Mouse (Mus musculus): ENCODE measurements around the gene Myh1. TPM values are rescaled to one million over a fixed set of nuclear protein-coding genes. Genes with fewer than 3 reads are reported as not detected.

The Myh1 gene
- polyA plus RNA-seq, 1 experiment, result not detected

- Histone ChIP-seq H3K4me1 (ENCODE audit: control insufficient read depth, insufficient read depth, insufficient read length, low read length) (no peaks in the 10 kb centered on the region), H3K27ac (ENCODE audit: insufficient read depth, low read depth, low read length) (no peak overlapping the region), H3K27me3 (ENCODE audit: control insufficient read depth, insufficient read depth, low read length) (no peaks in the 10 kb centered on the region), H3K4me3 (ENCODE audit: low read depth, low read length) (no peak overlapping the region), H3K36me3 (ENCODE audit: control insufficient read depth, insufficient read depth, low read length) (no peaks in the 10 kb centered on the region)
- TF ChIP-seq POLR2A (IDR thresholded peaks at IDR 0.05; ENCODE audit: low read depth, low read length), result no peak
- WGBS, result 87% methylated on average over 2 of the region's 2 CpGs
Observed at GRCm38 (mm10) chr11:67190814-67191213, 9.0 kb upstream of the Myh1 start.

- no peaks in the 10 kb centered on the region for H3K36me3 ChIP-seq (ENCODE audit: control insufficient read depth, insufficient read depth, low read length)
- H3K4me3 ChIP-seq (ENCODE audit: low read depth, low read length), result no peak overlapping the region
- H3K27ac ChIP-seq (ENCODE audit: insufficient read depth, low read depth, low read length), result no peak overlapping the region
- H3K27me3 ChIP-seq (ENCODE audit: control insufficient read depth, insufficient read depth, low read length), result no peaks in the 10 kb centered on the region
- TF ChIP-seq CTCF (IDR thresholded peaks at IDR 0.05; ENCODE audit: extremely low read depth, insufficient read length, insufficient replicate concordance, low read depth, low read length), result no peak
- TF ChIP-seq POLR2A (IDR thresholded peaks at IDR 0.05; ENCODE audit: low read depth, low read length), result no peak
- H3K4me1 ChIP-seq (ENCODE audit: control insufficient read depth, insufficient read depth, insufficient read length, low read length), result no peaks in the 10 kb centered on the region
- WGBS, result 85% methylated on average over 14 of the region's 14 CpGs
Observed at GRCm38 (mm10) chr11:67191496-67191895, 8.4 kb upstream of the Myh1 start.

- H3K36me3 ChIP-seq (ENCODE audit: control insufficient read depth, insufficient read depth, low read length), result no peaks in the 10 kb centered on the region
- TF ChIP-seq POLR2A (IDR thresholded peaks at IDR 0.05; ENCODE audit: low read depth, low read length) (no peak), CTCF (IDR thresholded peaks at IDR 0.05; ENCODE audit: extremely low read depth, insufficient read length, insufficient replicate concordance, low read depth, low read length) (no peak)
- WGBS, result 41% methylated on average over 1 of the region's 1 CpGs
- H3K4me3 ChIP-seq (ENCODE audit: low read depth, low read length), result no peak overlapping the region
- no peak overlapping the region for H3K27ac ChIP-seq (ENCODE audit: insufficient read depth, low read depth, low read length)
- no peaks in the 10 kb centered on the region for H3K4me1 ChIP-seq (ENCODE audit: control insufficient read depth, insufficient read depth, insufficient read length, low read length)
- H3K27me3 ChIP-seq (ENCODE audit: control insufficient read depth, insufficient read depth, low read length), result no peaks in the 10 kb centered on the region
Observed at GRCm38 (mm10) chr11:67199321-67199720, 531 bp upstream of the Myh1 start.

- H3K4me3 ChIP-seq (ENCODE audit: low read depth, low read length), result no peak overlapping the region
- no peak overlapping the region for H3K27ac ChIP-seq (ENCODE audit: insufficient read depth, low read depth, low read length)
- no peaks in the 10 kb centered on the region for H3K27me3 ChIP-seq (ENCODE audit: control insufficient read depth, insufficient read depth, low read length)
- no peaks in the 10 kb centered on the region for H3K4me1 ChIP-seq (ENCODE audit: control insufficient read depth, insufficient read depth, insufficient read length, low read length)
- no peak for TF ChIP-seq POLR2A (IDR thresholded peaks at IDR 0.05; ENCODE audit: low read depth, low read length)
- no peak for TF ChIP-seq CTCF (IDR thresholded peaks at IDR 0.05; ENCODE audit: extremely low read depth, insufficient read length, insufficient replicate concordance, low read depth, low read length)
- WGBS, result 67% methylated on average over 3 of the region's 3 CpGs
- H3K36me3 ChIP-seq (ENCODE audit: control insufficient read depth, insufficient read depth, low read length), result no peaks in the 10 kb centered on the region
Observed at GRCm38 (mm10) chr11:67204766-67205165, 4.9 kb downstream of the Myh1 start.

GRCm38 (mm10) chr11:67221803-67222202 is 22.0 kb downstream of the Myh1 start:
- 86% methylated on average over 8 of the region's 8 CpGs for WGBS
- H3K4me3 ChIP-seq (ENCODE audit: low read depth, low read length), result no peak overlapping the region
- no peaks in the 10 kb centered on the region for H3K4me1 ChIP-seq (ENCODE audit: control insufficient read depth, insufficient read depth, insufficient read length, low read length)

GRCm38 (mm10) chr11:67224466-67224865 is 24.6 kb downstream of the Myh1 start:
- TF ChIP-seq POLR2A (IDR thresholded peaks at IDR 0.05; ENCODE audit: low read depth, low read length) (no peak), CTCF (IDR thresholded peaks at IDR 0.05; ENCODE audit: extremely low read depth, insufficient read length, insufficient replicate concordance, low read depth, low read length) (no peak)
- 74% methylated on average over 3 of the region's 3 CpGs for WGBS
- no peaks in the 10 kb centered on the region for H3K27me3 ChIP-seq (ENCODE audit: control insufficient read depth, insufficient read depth, low read length)
- no peaks in the 10 kb centered on the region for H3K36me3 ChIP-seq (ENCODE audit: control insufficient read depth, insufficient read depth, low read length)
- H3K4me1 ChIP-seq (ENCODE audit: control insufficient read depth, insufficient read depth, insufficient read length, low read length), result no peaks in the 10 kb centered on the region
- no peak overlapping the region for H3K4me3 ChIP-seq (ENCODE audit: low read depth, low read length)
- no peak overlapping the region for H3K27ac ChIP-seq (ENCODE audit: insufficient read depth, low read depth, low read length)

More at GRCm38 (mm10) chr11:67221803-67222202, 22.0 kb downstream of the Myh1 start:
- H3K27me3 ChIP-seq (ENCODE audit: control insufficient read depth, insufficient read depth, low read length), result no peaks in the 10 kb centered on the region
- no peaks in the 10 kb centered on the region for H3K36me3 ChIP-seq (ENCODE audit: control insufficient read depth, insufficient read depth, low read length)
- TF ChIP-seq CTCF (IDR thresholded peaks at IDR 0.05; ENCODE audit: extremely low read depth, insufficient read length, insufficient replicate concordance, low read depth, low read length) (no peak), POLR2A (IDR thresholded peaks at IDR 0.05; ENCODE audit: low read depth, low read length) (no peak)
- H3K27ac ChIP-seq (ENCODE audit: insufficient read depth, low read depth, low read length), result no peak overlapping the region

GRCm38 (mm10) chr11:67228731-67229130 is 28.9 kb downstream of the Myh1 start:
- H3K27ac ChIP-seq (ENCODE audit: insufficient read depth, low read depth, low read length), result no peak overlapping the region
- 80% methylated on average over 3 of the region's 3 CpGs for WGBS
- H3K4me1 ChIP-seq (ENCODE audit: control insufficient read depth, insufficient read depth, insufficient read length, low read length), result no peaks in the 10 kb centered on the region
- H3K36me3 ChIP-seq (ENCODE audit: control insufficient read depth, insufficient read depth, low read length), result no peaks in the 10 kb centered on the region
- H3K4me3 ChIP-seq (ENCODE audit: low read depth, low read length), result no peak overlapping the region
- TF ChIP-seq POLR2A (IDR thresholded peaks at IDR 0.05; ENCODE audit: low read depth, low read length) (no peak), CTCF (IDR thresholded peaks at IDR 0.05; ENCODE audit: extremely low read depth, insufficient read length, insufficient replicate concordance, low read depth, low read length) (no peak)
- H3K27me3 ChIP-seq (ENCODE audit: control insufficient read depth, insufficient read depth, low read length), result no peaks in the 10 kb centered on the region

- H3K27ac ChIP-seq (ENCODE audit: insufficient read depth, low read depth, low read length), result no peak overlapping the region
- 77% methylated on average over 5 of the region's 5 CpGs for WGBS
- TF ChIP-seq POLR2A (IDR thresholded peaks at IDR 0.05; ENCODE audit: low read depth, low read length) (no peak), CTCF (IDR thresholded peaks at IDR 0.05; ENCODE audit: extremely low read depth, insufficient read length, insufficient replicate concordance, low read depth, low read length) (no peak)
- no peaks in the 10 kb centered on the region for H3K27me3 ChIP-seq (ENCODE audit: control insufficient read depth, insufficient read depth, low read length)
- no peak overlapping the region for H3K4me3 ChIP-seq (ENCODE audit: low read depth, low read length)
- H3K4me1 ChIP-seq (ENCODE audit: control insufficient read depth, insufficient read depth, insufficient read length, low read length), result no peaks in the 10 kb centered on the region
- no peaks in the 10 kb centered on the region for H3K36me3 ChIP-seq (ENCODE audit: control insufficient read depth, insufficient read depth, low read length)
Observed at GRCm38 (mm10) chr11:67229166-67229565, 29.3 kb downstream of the Myh1 start.
